Mouse (Mus musculus) myocyte (in vitro differentiated cells): ENCODE results near the gene Tle3.

Experiments used
- CEBPB ChIP-seq: IDR thresholded peaks from 2 replicates; pipeline ENCODE4 v1.6.1; 2011; ENCODE audit warnings: mild to moderate bottlenecking, moderate library complexity; ENCODE audit not compliant: poor library complexity, insufficient read depth, severe bottlenecking
- MYOD1 ChIP-seq, 3 experiments: IDR thresholded peaks; one replicate each; pipeline ENCODE4 v1.6.1; 2011; ENCODE audit warnings: control low read depth in 2 of 3, low read depth in 2 of 3, mild to moderate bottlenecking in 2 of 3, moderate library complexity in 1 of 3; ENCODE audit not compliant: insufficient read length in 2 of 3, control insufficient read depth in 1 of 3
- POLR2A ChIP-seq: IDR thresholded peaks from one replicate; pipeline ENCODE4 v1.6.1; 2011; ENCODE audit warnings: low read depth, mild to moderate bottlenecking, control low read depth, moderate library complexity; ENCODE audit not compliant: insufficient read length
- POLR2AphosphoS2 ChIP-seq: IDR thresholded peaks from one replicate; pipeline ENCODE4 v1.6.1; 2011; ENCODE audit warnings: low read depth, control low read depth; ENCODE audit not compliant: insufficient read length

DNA sequence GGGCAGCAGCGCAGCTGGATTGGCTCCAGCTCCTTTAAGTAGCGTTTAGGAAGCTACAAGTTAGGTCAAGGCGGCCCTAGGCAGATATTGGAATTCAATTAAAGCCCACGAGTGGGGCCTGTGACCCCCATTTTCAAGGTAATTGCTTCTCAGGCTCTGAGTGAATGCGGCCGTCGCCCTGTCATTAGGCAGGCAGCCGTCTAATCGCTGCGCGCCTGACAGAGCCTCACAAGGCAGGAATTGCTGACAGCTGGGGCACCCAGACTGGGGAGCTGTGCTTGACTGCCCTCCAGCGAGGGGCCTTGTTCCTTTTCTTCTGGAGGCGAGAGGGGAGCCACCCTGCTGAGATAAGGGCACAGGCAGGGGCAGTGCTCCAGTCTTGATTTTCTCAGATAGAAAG lies 24.3 kb downstream of the Tle3 start:
- TF ChIP-seq MYOD1 (IDR thresholded peaks at IDR 0.05; ENCODE audit: control insufficient read depth in 1 of 3, insufficient read length in 2 of 3, low read depth in 2 of 3) (no peak), POLR2AphosphoS2 (no peak), CEBPB (no peak), POLR2A (no peak)
